Mouse (Mus musculus) intestine, embryonic 15.5 days (tissue): ENCODE results near the gene Olfr429. TPM values are rescaled to one million over a fixed set of nuclear protein-coding genes. Genes with fewer than 3 reads are reported as not detected.

Experiments
- ATAC-seq: fragments of 200-750 bp; cut with Nextera tagmentation; 2 replicates; pipeline ENCODE4 v1.8.0; 2017; ENCODE audit warnings: moderate TSS enrichment, moderate library complexity
- H3K27ac ChIP-seq: fragments of 300-500 bp; sonication (generic); 2 replicates; pipeline ENCODE4 v1.5.1; 2015; ENCODE audit warnings: mild to moderate bottlenecking, inconsistent platforms
- H3K27me3 ChIP-seq: fragments of 300-500 bp; sonication (generic); replicated peaks from 2 replicates; pipeline ENCODE4 v1.6.1; 2015; ENCODE audit warnings: inconsistent platforms
- H3K36me3 ChIP-seq: fragments of 300-500 bp; sonication (generic); 2 replicates; pipeline ENCODE4 v1.6.1; 2015; ENCODE audit warnings: inconsistent platforms
- H3K4me1 ChIP-seq: fragments of 300-500 bp; sonication (generic); replicated peaks from 2 replicates; pipeline ENCODE4 v1.6.1; 2015; ENCODE audit warnings: inconsistent platforms
- H3K4me2 ChIP-seq: fragments of 300-500 bp; sonication (generic); replicated peaks from 2 replicates; pipeline ENCODE4 v1.6.1; 2015; ENCODE audit warnings: mild to moderate bottlenecking, inconsistent platforms
- H3K4me3 ChIP-seq: fragments of 300-500 bp; sonication (generic); replicated peaks from 2 replicates; pipeline ENCODE4 v1.5.1; 2015; ENCODE audit warnings: inconsistent platforms
- H3K9ac ChIP-seq: fragments of 300-500 bp; sonication (generic); 2 replicates; pipeline ENCODE4 v1.6.1; 2015; ENCODE audit warnings: inconsistent platforms
- H3K9me3 ChIP-seq: fragments of 300-500 bp; sonication (generic); 2 replicates; pipeline ENCODE4 v1.6.1; 2016; ENCODE audit warnings: inconsistent platforms
- WGBS: fragments of 180-500 bp; shearing (Covaris S2); methylation state at CpG from one replicate; pipeline ENCODE4 v1.1.7; 2015; 5-methylcytosine and 5-hydroxymethylcytosine counted together
- polyA plus RNA-seq: library from polyadenylated mRNA; unstranded; fragments of >200 nt; fragmentation: Nextera tagmentation; extraction: Ambion mirVana; gene quantifications from 2 replicates; pipeline ENCODE4 v1.2.1, GENCODE M21; 2015

Olfr429 gene
- polyA plus RNA-seq, 1 experiment from 2014 or later = not detected

DNA sequence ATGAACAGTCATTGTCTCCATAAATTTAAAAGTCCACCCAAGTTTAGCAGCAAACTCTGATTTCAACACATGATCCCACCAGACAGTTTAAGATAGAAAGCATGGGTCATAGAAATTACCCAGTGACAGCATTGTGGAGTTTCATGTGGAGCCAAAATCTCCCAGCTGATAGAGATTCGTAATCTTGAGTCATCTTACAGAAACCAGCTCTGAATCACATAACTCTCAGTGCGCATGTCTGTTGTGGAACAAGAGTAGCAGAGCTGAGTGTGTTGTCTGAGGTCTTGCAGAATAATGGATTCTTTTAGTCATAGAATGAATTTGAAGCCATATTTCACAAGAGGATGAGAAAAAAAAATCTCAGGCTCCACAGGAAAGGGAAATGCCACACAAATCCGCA lies 31.1 kb upstream of the Olfr429 start:
- ATAC-seq = no peak
- 72% methylated on average over 3 of the region's 3 CpGs for WGBS
- no peak overlapping the region for H3K4me3 ChIP-seq
- no peak overlapping the region for H3K27ac ChIP-seq
- no peaks in the 10 kb centered on the region for H3K9me3 ChIP-seq
- H3K9ac ChIP-seq = no peak overlapping the region
- H3K27me3 ChIP-seq = no peaks in the 10 kb centered on the region
- no peaks in the 10 kb centered on the region for H3K36me3 ChIP-seq
- no peaks in the 10 kb centered on the region for H3K4me1 ChIP-seq
- no peak overlapping the region for H3K4me2 ChIP-seq

DNA sequence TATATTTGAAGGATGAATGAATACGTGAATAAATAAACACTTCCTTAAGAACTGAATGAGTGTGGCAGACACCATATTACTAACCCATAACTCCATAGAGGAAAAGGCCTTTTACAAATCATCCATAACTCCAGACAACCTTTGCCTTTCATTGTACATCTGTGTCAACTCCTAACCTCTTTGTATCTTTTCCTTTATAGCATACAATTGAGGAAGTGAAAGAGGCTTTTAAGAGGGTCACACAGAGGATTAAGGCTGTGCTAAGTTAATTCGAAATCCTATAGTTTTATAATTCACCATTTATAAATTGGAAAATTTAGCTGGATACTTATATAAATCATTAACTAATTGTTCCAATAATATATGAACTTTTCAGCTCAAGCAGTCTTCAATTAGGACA lies 28.9 kb upstream of the Olfr429 start:
- Histone ChIP-seq H3K4me1 (no peaks in the 10 kb centered on the region), H3K27ac (no peak overlapping the region), H3K4me2 (no peak overlapping the region), H3K27me3 (no peaks in the 10 kb centered on the region), H3K9ac (no peak overlapping the region), H3K9me3 (no peaks in the 10 kb centered on the region), H3K4me3 (no peak overlapping the region), H3K36me3 (no peaks in the 10 kb centered on the region)
- 78% methylated on average over 2 of the region's 2 CpGs for WGBS
- no peak for ATAC-seq

GRCm38 (mm10) chr1:174066305-174066704 lies 17.8 kb upstream of the Olfr429 start, which contains the start of gene Olfr430:
Gene Olfr430, plus strand, starts transcription at chr1:174066605.
- H3K4me1 ChIP-seq = no peaks in the 10 kb centered on the region
- H3K9me3 ChIP-seq = no peaks in the 10 kb centered on the region
- 90% methylated on average over 3 of the region's 3 CpGs for WGBS
- H3K4me2 ChIP-seq = no peak within 1 kb of the TSS
- no peaks in the 10 kb centered on the region for H3K27me3 ChIP-seq
- H3K4me3 ChIP-seq = no peak within 1 kb of the TSS
- ATAC-seq = no peak
- H3K36me3 ChIP-seq = no peaks in the 10 kb centered on the region
- no peak within 1 kb of the TSS for H3K27ac ChIP-seq
- no peak within 1 kb of the TSS for H3K9ac ChIP-seq

- H3K4me2 ChIP-seq = no peak within 1 kb of the TSS
- H3K27ac ChIP-seq = no peak within 1 kb of the TSS
- H3K4me1 ChIP-seq = no peaks in the 10 kb centered on the region
- 88% methylated on average over 1 of the region's 1 CpGs for WGBS
- H3K27me3 ChIP-seq = no peaks in the 10 kb centered on the region
- no peaks in the 10 kb centered on the region for H3K9me3 ChIP-seq
- H3K36me3 ChIP-seq = no peaks in the 10 kb centered on the region
- no peak within 1 kb of the TSS for H3K4me3 ChIP-seq
- ATAC-seq = no peak
- no peak within 1 kb of the TSS for H3K9ac ChIP-seq
These were observed 12.5 kb downstream of the Olfr429 start, which contains the start of gene Olfr427 for GRCm38 (mm10) chr1:174096591-174096990. Gene Olfr427, plus strand, starts transcription at chr1:174096891.

GRCm38 (mm10) chr1:174103735-174104134 lies 19.6 kb downstream of the Olfr429 start:
- no peaks in the 10 kb centered on the region for H3K4me1 ChIP-seq
- H3K27me3 ChIP-seq = no peaks in the 10 kb centered on the region
- H3K27ac ChIP-seq = no peak overlapping the region
- WGBS = 61% methylated on average over 2 of the region's 2 CpGs
- H3K9ac ChIP-seq = no peak overlapping the region
- no peak overlapping the region for H3K4me2 ChIP-seq
- H3K36me3 ChIP-seq = no peaks in the 10 kb centered on the region
- H3K4me3 ChIP-seq = no peak overlapping the region
- ATAC-seq = no peak
- H3K9me3 ChIP-seq = no peaks in the 10 kb centered on the region

DNA sequence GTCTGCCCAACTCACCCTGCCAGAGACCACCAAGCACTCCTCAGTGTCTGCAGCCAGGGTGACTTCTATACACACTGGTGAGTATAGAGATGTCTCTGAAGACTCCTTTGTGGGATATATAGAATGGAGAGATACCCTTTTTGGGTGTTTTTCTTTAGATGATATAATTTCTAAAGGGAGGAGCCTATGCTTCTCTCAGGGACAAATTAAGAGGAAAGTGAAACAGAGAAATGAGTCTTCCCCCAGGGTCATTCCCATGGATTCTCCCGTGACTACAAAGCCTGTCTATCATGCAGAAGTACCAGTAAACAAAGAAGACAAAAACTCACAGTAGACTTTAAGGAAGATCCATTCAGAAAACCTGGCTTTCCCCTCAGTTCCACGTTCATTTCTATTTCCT lies 36.9 kb downstream of the Olfr429 start, which contains the start of gene Olfr231:
Gene Olfr231 (minus strand): TSS at position 101 of the 400 bp plus-strand sequence.
- Histone ChIP-seq H3K36me3 (no peaks in the 10 kb centered on the region), H3K9me3 (no peaks in the 10 kb centered on the region), H3K4me2 (no peak within 1 kb of the TSS), H3K4me1 (no peaks in the 10 kb centered on the region), H3K27ac (no peak within 1 kb of the TSS), H3K4me3 (no peak within 1 kb of the TSS), H3K27me3 (no peaks in the 10 kb centered on the region), H3K9ac (no peak within 1 kb of the TSS)
- ATAC-seq = no peak
- 64% methylated on average over 2 of the region's 2 CpGs for WGBS

DNA sequence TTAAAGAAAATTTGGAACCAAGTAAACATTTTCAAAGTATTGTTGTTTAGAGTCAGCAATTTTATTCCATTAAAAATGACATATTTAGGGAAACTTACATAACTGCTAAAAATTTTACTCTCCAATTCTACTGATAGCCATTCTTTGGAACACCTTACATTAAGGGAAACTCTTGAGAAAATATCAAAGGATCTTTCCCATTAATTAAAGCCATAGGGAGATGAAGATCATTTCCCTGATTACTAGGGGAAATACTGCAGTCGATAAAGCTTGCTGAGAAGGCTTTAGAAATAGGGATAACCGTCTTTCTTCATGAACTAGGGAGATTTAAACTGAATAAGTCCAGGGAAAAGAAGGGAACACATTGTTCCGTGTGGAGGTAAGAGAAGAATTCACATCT lies 47.1 kb downstream of the Olfr429 start, which contains the start of gene Olfr424:
Gene Olfr424 (plus strand): TSS at position 301 of the 400 bp plus-strand sequence.
- H3K4me3 ChIP-seq = no peak within 1 kb of the TSS
- no peaks in the 10 kb centered on the region for H3K27me3 ChIP-seq
- WGBS = 87% methylated on average over 3 of the region's 3 CpGs
- no peaks in the 10 kb centered on the region for H3K9me3 ChIP-seq
- H3K9ac ChIP-seq = no peak within 1 kb of the TSS
- H3K4me2 ChIP-seq = no peak within 1 kb of the TSS
- no peaks in the 10 kb centered on the region for H3K36me3 ChIP-seq
- H3K27ac ChIP-seq = no peak within 1 kb of the TSS
- no peak for ATAC-seq
- no peaks in the 10 kb centered on the region for H3K4me1 ChIP-seq

DNA sequence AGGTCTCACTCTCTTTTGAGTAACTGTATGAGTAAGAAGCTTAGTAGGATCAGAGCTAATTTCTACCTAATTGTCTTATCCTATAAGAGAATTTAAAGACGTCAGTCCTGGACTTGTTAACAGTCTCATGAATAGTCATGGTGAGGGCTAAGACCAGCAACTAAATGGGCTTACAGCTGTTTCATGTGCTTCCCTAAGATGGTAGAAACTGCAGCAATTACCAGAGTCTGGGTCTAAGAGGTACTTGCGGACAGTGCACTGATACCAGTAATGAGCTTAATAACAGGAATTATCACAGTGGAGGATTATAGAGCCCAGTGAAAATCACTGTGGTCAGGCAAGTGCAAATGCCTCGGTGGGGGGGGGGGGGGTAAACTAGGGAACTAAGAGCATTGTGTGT lies 47.9 kb downstream of the Olfr429 start:
- H3K4me1 ChIP-seq = no peaks in the 10 kb centered on the region
- no peaks in the 10 kb centered on the region for H3K27me3 ChIP-seq
- H3K27ac ChIP-seq = no peak overlapping the region
- ATAC-seq = no peak
- H3K9me3 ChIP-seq = no peaks in the 10 kb centered on the region
- H3K4me3 ChIP-seq = no peak overlapping the region
- no peaks in the 10 kb centered on the region for H3K36me3 ChIP-seq
- no peak overlapping the region for H3K9ac ChIP-seq
- WGBS = 77% methylated on average over 3 of the region's 3 CpGs
- no peak overlapping the region for H3K4me2 ChIP-seq

Other genes with a start within 250 kb of the Olfr429 start
- 0.74 and 1.3 TPM in 2 replicates for gene Ifi211, start 171.3 kb upstream of the Olfr429 start, polyA plus RNA-seq
- gene Mndal, start 141.8 kb upstream of the Olfr429 start, polyA plus RNA-seq = 3.0 and 3.4 TPM in 2 replicates
- gene Ifi203, start 141.7 kb upstream of the Olfr429 start, polyA plus RNA-seq = 1.9 and 2.3 TPM in 2 replicates
- gene Ifi202b, start 101.6 kb upstream of the Olfr429 start, polyA plus RNA-seq = not detected in 2 replicates
- gene Ifi205, start 52.5 kb upstream of the Olfr429 start, polyA plus RNA-seq = 1.2 and 1.3 TPM in 2 replicates
- not detected in 2 replicates for gene Olfr433, start 43.6 kb upstream of the Olfr429 start, polyA plus RNA-seq
- gene Olfr432, start 35.1 kb upstream of the Olfr429 start, polyA plus RNA-seq = not detected in 2 replicates
- not detected in 2 replicates for gene Olfr430, start 17.7 kb upstream of the Olfr429 start, polyA plus RNA-seq
- not detected in 2 replicates for gene Olfr427, start 12.6 kb downstream of the Olfr429 start, polyA plus RNA-seq
- not detected in 2 replicates for gene Olfr231, start 36.8 kb downstream of the Olfr429 start, polyA plus RNA-seq
- gene Olfr424, start 47.2 kb downstream of the Olfr429 start, polyA plus RNA-seq = not detected in 2 replicates
- gene Olfr420, start 71.3 kb downstream of the Olfr429 start, polyA plus RNA-seq = not detected in 2 replicates
- 0.85 and 0.94 TPM in 2 replicates for gene Spta1, start 88.4 kb downstream of the Olfr429 start, polyA plus RNA-seq
- gene Olfr419, start 167.7 kb downstream of the Olfr429 start, polyA plus RNA-seq = not detected in 2 replicates
- 3.4 and 7.3 TPM in 2 replicates for gene Mptx1, start 246.2 kb downstream of the Olfr429 start, polyA plus RNA-seq